Mouse (Mus musculus) spleen, adult 12 weeks (tissue): ENCODE results near the gene Epgn.

Source experiments
- DNase-seq: peaks from one replicate; pipeline ENCODE4 v3.0.0; 2022; ENCODE audit warnings: low spot score

Gene Epgn

GRCm38 (mm10) chr5:91027164-91027563, at the start of gene Epgn:
Gene Epgn (plus strand): TSS chr5:91027464.
- no peak for DNase-seq

DNA sequence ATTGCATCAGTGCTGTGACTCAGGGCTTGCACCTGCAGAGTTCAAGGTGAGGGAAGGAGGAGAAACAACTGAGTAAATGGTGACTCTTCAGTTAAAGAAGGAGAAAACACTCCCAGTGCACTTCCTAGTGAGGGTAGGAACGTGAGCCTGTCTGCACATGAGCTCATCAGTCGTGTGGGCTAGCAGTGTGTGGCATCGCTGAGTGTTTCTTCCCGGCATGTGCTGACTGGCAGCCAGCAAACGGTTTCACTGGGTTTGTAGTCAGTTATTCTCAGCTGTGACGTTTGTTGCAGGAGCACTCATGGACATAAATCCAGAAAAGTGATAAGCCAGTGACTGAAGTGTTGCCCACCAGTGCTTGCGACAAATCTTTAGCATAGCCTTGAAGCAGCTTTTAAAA, 47.0 kb upstream of the Epgn start:
- DNase-seq: no peak

DNA sequence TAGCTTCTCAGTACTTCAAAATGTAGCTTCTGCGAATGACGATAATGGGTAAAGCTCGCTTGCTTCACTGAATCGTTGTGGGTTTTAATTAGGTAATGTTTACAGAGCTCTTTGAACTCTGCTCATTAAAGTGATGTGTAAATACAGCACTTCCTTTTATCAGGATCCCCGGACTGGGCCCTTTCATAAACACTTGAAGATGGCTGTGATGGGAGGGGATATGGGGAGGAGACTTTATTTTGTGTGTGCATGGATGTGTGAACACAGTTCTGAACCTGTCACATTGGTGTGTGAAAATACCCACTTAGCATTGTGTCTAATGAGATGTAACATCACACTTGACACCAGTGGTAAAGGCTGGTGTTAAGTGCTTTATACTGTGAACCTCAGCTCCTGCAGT, 39.7 kb upstream of the Epgn start:
- no peak for DNase-seq

DNA sequence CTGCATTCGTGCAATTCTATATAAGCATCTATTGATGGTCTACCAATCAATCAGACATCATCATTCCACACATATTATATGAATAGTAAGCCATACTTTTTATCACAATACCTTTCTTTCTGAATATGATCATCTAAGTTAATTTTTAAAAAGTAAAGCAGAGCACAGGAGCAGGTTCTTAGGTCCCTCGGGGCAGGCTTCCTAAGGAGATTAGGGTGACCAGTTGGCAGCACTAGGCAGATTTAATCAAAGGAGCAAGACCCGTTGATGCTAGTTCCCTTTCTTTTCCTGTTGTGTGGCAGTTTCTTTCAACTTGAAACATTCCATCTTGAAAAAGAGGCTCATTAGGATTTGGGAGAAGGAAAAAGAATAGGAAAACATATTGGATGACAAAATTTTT, 39.1 kb upstream of the Epgn start:
- DNase-seq: no peak

- no peak for DNase-seq
Measured at GRCm38 (mm10) chr5:90988592-90988991, 38.7 kb upstream of the Epgn start.

DNA sequence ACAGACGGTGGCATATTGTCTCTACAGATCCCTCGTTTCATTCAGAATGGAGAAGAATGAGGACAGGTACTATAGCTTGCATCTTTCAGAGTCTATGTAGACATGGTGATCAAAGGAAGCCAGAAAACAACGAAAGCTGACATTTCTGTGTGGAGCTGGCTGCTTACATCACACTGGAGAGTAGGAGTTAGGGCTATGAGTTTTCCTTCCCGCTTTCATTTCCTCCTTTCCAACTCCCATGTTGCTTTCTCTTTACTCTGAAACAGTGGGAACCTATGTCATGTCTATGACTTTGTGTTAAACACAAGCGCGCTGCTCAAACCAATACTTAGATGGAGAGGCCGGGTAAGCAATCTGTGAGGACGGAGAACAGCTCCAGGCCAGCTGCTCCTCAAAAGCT, 27.3 kb upstream of the Epgn start:
- DNase-seq: no peak

DNA sequence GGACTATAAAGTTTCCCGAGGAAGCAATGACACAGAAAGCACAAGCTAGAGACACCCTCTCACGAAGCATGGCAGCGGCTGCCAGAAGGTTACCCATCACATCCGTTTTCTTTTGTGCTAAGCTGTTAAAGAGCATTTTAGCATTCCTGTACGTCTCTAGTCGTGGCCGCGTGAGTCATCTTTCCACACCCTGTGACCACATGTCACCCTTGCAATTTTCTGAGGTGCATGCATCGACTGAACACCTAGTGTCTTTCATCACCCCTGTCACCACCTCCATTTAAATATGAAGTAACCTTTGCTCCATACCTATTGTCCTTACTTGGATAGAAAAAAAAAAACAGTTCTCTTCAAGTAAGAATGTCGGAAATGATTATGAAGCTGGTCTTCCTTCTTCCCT, 12.0 kb upstream of the Epgn start:
- no peak for DNase-seq

- DNase-seq: no peak
Measured at GRCm38 (mm10) chr5:91023114-91023513, 4.2 kb upstream of the Epgn start.

GRCm38 (mm10) chr5:91027840-91028239, 576 bp downstream of the Epgn start:
- no peak for DNase-seq

DNA sequence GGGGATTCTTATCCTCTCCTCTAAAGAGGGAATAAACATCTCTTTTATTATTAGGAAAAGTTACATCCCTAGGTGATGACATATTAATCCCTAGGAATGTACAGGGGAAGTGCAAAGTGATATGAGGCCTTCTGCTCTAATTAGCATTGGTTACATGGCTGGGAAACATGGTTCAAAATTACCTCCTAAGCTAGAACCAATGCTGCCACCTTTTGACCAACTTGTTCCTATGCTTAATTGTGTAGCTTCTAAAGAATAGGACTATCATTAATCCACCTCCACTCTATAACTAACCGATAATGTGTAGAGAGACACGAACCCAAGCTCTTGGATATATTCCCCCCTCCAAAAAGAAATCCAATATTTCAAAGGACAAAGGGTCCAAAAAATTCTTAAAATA, 3.4 kb downstream of the Epgn start:
- no peak for DNase-seq

GRCm38 (mm10) chr5:91035341-91035740, 8.1 kb downstream of the Epgn start:
- no peak for DNase-seq

- no peak for DNase-seq
Measured at GRCm38 (mm10) chr5:91036628-91037027, 9.4 kb downstream of the Epgn start.

DNA sequence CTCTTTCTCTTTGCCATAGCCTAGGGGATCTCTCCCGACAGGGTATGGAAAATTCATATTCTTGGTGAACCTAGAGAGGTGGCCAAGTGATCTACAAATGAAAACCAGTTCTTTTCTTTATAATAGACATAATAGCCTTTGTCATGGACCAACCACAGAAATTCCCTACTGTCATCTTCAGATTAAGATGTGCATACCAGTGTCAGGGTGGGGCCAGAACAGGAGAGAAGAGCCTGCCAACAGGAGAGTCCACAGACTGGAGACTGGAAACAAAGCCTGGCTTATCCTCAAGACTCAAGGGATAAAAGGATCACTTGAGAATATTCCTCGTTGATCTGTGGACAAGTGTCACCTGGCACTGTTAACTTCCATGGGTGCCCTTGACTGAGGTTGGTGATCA, 10.5 kb downstream of the Epgn start:
- DNase-seq: no peak

- no peak for DNase-seq
Measured at GRCm38 (mm10) chr5:91038547-91038946, 11.3 kb downstream of the Epgn start.

DNA sequence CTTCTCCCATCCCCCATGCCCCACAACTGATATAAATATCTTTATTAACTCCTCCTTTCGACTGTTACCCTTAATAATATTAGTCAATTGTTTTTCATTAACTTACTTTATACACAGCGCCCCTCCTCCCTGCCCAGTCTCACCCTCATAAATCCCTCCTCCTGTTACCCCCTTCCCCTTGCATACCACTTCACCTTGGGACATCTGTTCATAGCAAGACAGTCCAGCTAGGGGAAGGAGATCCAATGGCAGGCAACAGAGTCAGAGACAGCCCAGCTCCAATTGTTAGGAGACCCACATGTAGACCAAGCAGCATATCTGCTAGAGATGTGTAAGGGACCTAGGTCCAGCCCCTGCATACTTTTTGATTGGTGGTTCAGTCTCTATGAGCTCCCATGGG, 11.7 kb downstream of the Epgn start:
- DNase-seq: no peak

- no peak for DNase-seq
Measured at GRCm38 (mm10) chr5:91047987-91048386, 20.7 kb downstream of the Epgn start.

DNA sequence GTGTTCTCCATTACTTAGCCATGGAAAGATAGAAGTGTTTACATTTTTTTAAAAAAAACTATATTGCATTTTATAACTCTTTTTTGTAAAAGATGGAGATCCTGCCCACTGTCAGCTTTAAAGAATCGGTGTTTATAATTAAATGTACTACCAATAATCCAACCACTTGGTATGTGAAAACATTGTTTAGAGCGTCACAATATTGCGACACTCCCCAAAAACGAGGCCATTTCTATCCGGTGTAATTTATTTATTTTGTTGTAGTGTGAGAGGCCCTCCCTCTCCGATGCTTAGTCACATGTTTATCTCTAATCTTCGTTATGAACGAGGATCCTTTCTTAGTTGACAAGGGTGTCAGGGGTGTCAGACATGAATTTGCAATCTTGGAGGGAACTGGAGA, 21.1 kb downstream of the Epgn start:
- no peak for DNase-seq

DNA sequence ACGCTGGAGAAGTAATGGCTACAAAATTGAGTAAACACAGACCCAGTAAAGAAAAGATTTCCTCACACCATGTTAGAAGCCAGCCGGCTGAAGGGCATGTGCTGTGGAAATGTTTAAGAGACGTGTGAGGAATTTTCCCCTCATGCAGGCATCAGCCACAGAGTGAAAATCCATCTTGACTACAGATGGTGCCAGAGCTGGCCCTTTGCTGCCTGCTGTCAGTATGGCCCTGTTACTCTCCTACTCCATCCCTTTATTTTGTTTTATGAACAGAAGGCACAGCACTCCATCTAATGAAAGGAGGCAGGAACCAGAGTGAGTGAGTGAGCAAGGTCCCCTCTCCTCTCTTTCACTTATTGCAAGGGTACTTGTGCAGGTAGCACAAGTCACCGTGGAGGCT, 45.1 kb downstream of the Epgn start:
- no peak for DNase-seq

- no peak for DNase-seq
Measured at GRCm38 (mm10) chr5:91073626-91074025, 46.4 kb downstream of the Epgn start.

DNA sequence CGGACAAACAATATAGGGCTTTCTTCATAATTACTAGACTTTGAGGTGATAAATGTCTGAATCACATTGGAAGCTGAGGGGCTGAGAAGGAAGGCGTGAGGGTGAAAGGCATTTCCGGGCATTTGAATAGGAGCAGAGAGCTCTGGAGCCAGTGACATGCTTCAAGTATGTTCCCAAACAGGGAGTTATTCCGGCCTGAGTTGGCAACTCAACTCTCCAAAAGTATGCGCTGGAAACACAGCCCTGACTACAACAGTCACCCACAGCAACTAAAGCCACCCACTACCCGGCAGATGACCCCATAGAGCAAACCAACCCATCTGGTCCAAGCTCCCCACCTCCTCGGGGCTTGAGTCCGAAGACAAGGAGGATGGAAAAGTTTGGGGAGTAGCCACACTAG, 46.8 kb downstream of the Epgn start:
- DNase-seq: no peak

DNA sequence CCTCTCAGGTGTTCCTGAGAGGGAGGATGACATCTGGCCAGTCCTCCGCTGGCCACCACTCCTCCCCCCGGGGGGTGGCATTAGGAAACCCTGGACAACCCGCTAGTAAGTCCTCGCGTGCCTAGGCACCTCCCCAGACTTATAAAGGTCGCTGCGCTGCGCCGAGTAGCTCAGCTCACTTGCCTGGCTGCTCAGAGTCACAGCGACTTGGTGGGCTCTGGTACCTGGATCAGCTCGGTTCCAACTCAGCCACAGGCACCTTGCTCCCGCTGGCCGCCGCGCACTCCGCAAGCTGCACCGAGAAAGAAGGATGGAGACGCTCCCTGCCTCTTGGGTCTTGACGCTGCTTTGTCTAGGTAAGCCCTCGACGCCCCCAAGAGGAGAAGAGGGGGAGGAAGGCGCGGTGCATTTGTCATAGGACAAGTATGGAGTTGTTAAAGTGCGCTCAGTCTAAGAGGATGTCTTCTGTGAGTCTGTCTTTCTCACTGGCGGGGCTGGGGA, 47.2 kb downstream of the Epgn start, which contains the start of gene Ereg:
TSS of gene Ereg (plus strand) at position 173 of the 501 bp plus-strand sequence.
- no peak for DNase-seq

GRCm38 (mm10) chr5:91075021-91075420, 47.8 kb downstream of the Epgn start:
- no peak for DNase-seq

- no peak for DNase-seq
Measured at GRCm38 (mm10) chr5:91083016-91083415, 55.8 kb downstream of the Epgn start.
